Mouse (Mus musculus) testis, adult 10 weeks (tissue): ENCODE measurements around the gene Ppp1r13l. TPM values are rescaled to one million over a fixed set of nuclear protein-coding genes. Genes with fewer than 3 reads are reported as not detected.

Experiments used
- polyA plus RNA-seq: library from polyadenylated mRNA; stranded (reverse); fragments of 350-450 nt; fragmentation: Illumina TruSeq; extraction: RNeasy Lipid Tissue Mini Kit (QIAGEN cat#74804); gene quantifications from one replicate; pipeline ENCODE4 v1.2.3, GENCODE M21; 2014; ENCODE audit warnings: low read depth, low replicate concordance

Gene Ppp1r13l
- 1.0 TPM for polyA plus RNA-seq

GRCm38 (mm10) chr7:19359299-19359891, at the start of gene Ppp1r13l, which contains the start of gene Cd3eap:
TSS of gene Ppp1r13l (plus strand) at chr7:19359749.
TSS of gene Cd3eap (minus strand) at chr7:19359483.

DNA sequence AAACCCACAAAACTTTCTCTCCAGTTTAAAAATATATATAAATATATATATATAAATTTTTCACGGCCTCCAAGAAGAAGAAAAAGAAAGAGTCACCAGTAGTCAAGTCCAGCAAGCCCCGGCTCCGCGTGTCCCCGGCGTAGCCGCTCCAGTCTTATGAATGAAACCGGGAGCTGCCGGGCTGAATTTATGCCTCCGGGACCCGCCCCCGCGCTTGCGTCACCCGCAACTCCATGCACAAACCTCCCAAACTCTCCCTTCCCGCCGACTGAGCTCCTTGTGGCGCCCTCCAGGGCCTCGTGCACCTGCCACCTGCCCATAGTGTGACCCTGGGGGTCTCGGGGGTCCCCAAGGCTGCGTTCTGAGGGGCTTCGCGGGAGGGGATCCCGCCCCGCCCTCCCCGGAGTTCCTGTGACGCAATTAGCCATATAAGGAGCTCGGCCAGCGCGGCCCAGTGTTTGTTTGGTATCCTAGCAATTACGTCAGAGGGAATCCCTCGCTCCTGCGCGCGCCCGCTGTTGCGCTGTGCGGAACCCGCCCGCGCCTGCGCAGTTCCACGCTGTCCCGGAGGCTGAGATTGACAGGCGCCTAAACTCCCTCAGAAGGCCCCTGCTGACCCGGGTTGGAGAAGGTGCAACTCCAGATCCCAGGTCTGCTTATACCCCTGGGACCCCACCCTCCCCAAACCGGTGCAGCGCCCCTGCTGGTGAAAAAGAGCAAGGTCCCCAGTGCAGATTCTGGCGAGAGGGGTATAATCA, 49.5 kb upstream of the Ppp1r13l start, which contains the start of gene Fosb:
TSS of gene Fosb (minus strand) at position 168 of the 758 bp plus-strand sequence.

GRCm38 (mm10) chr7:19344237-19344847, 15.2 kb upstream of the Ppp1r13l start, which contains the start of gene Ercc1:
TSS of gene Ercc1 (plus strand) at chr7:19344778.

DNA sequence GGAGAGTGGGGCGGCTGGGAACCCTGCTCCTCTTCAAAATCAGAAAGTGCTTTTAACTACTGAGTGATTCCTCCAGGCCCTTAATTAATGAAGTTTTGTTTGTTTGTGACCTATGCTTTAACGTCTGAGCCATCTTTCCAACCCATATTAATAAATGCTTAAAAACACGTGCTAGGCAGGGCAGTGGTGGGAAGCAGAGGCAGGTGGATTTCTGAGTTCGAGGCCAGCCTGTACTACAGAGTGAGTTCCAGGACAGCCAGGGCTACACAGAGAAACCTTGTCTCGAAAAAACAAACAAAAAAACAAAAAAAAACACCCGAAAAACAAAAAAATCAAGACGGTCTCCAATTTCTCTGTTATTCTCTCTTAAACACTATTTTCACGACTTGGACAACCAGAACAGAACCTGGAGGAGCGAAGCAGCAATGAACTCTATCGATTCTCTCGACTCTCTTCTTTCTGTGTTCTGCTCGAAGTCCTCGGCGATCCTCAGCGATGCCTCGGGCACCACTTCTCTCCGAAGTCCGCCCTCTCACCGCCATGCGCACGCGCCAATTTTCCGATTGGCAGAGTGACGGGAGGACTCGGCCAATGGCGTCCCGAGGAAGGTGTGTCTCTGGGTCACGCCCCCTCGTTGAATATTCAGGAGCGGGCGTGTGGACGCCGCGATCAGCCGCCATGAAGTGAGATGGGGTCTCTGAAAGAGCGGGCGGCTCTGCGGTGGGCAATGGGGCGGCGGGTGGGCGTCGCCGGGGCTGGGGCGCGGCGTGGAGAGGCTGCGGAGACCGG, 22.0 kb downstream of the Ppp1r13l start, which contains the start of gene Ercc2:
TSS of gene Ercc2 (plus strand) at position 634 of the 789 bp plus-strand sequence.

DNA sequence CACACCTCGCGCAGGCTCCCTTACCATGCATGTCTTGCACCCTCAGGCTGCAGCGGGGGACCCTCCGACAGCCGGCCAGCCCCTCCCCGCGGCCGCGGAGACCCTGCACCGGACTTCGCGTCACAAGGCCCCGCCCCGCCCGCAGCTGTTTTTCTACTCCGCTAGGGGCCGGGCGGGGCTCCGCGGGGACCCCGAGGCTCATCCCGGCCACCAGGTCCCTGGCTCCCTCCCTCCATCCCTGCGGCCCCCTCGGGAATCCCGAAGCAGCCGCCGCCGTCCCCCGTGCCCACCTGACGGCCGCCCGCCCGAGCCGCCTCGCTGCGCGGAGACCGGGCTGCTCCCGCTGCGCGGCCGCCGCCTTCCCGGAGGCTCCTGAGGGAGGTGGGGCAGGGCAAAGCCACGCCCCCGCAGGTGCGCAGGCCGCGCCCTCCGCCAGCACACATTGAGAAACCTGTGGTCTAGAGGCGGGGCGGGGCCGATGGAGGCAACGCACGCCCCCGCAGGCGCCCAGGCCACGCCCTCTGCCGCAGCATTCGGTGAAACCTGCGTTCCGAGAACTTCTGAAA, 44.3 kb downstream of the Ppp1r13l start, which contains the start of gene Klc3:
TSS of gene Klc3 (minus strand) at position 374 of the 566 bp plus-strand sequence.

DNA sequence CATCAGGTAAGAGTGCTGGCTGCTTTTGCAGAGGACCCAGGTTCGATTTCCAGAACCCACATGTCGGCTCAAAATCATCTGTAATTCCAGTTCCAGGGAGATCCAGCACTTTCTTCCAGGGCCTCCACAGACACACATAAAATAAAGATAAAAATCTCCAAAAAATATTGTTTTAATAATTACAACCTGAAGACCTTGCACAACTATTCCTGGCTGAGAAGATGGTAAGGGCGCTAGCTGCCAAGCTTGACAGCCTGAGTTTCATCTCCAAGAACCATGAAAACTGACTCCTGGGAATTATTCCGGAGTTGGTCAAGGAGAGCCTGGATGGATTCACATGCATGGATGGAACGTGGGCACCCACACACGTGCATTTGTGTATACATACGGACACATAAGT, 44.9 kb downstream of the Ppp1r13l start, which contains the start of gene Ckm:
TSS of gene Ckm (plus strand) at position 301 of the 400 bp plus-strand sequence.

Other genes starting within 250 kb of the Ppp1r13l start
- 5.8 TPM for gene Gm4969, start 241.4 kb upstream of the Ppp1r13l start, polyA plus RNA-seq
- 0.88 TPM for gene Fbxo46, start 239.9 kb upstream of the Ppp1r13l start, polyA plus RNA-seq
- 3.1 TPM for gene Qpctl, start 210.5 kb upstream of the Ppp1r13l start, polyA plus RNA-seq
- gene Snrpd2, start 210.0 kb upstream of the Ppp1r13l start, polyA plus RNA-seq: 5.1 TPM
- 3.4 TPM for gene Gipr, start 193.6 kb upstream of the Ppp1r13l start, polyA plus RNA-seq
- gene Eml2, start 183.3 kb upstream of the Ppp1r13l start, polyA plus RNA-seq: 0.31 TPM
- 2.3 TPM for gene Gpr4, start 147.2 kb upstream of the Ppp1r13l start, polyA plus RNA-seq
- 3.4 TPM for gene Opa3, start 131.4 kb upstream of the Ppp1r13l start, polyA plus RNA-seq
- 50.9 TPM for gene Vasp, start 87.9 kb upstream of the Ppp1r13l start, polyA plus RNA-seq
- not detected for gene Ppm1n, start 79.7 kb upstream of the Ppp1r13l start, polyA plus RNA-seq
- 0.62 TPM for gene Rtn2, start 77.1 kb upstream of the Ppp1r13l start, polyA plus RNA-seq
- gene Fosb, start 49.7 kb upstream of the Ppp1r13l start, polyA plus RNA-seq: 0.28 TPM
- 0.92 TPM for gene Ercc1, start 15.0 kb upstream of the Ppp1r13l start, polyA plus RNA-seq
- gene Cd3eap, start 266 bp upstream of the Ppp1r13l start, polyA plus RNA-seq: 0.87 TPM
- gene Ercc2, start 22.3 kb downstream of the Ppp1r13l start, polyA plus RNA-seq: 0.67 TPM
- not detected for gene Klc3, start 44.4 kb downstream of the Ppp1r13l start, polyA plus RNA-seq
- gene Ckm, start 45.0 kb downstream of the Ppp1r13l start, polyA plus RNA-seq: not detected
- gene Mark4, start 99.1 kb downstream of the Ppp1r13l start, polyA plus RNA-seq: 1.4 TPM
- gene Exoc3l2, start 103.6 kb downstream of the Ppp1r13l start, polyA plus RNA-seq: 2.0 TPM
- 2.0 TPM for gene Bloc1s3, start 148.6 kb downstream of the Ppp1r13l start, polyA plus RNA-seq
- not detected for gene Trappc6a, start 148.6 kb downstream of the Ppp1r13l start, polyA plus RNA-seq
- not detected for gene Nkpd1, start 158.1 kb downstream of the Ppp1r13l start, polyA plus RNA-seq
- 0.43 TPM for gene Ppp1r37, start 203.3 kb downstream of the Ppp1r13l start, polyA plus RNA-seq
- not detected for gene Zfp296, start 217.5 kb downstream of the Ppp1r13l start, polyA plus RNA-seq
- 12.5 TPM for gene Gemin7, start 217.8 kb downstream of the Ppp1r13l start, polyA plus RNA-seq
- gene Clasrp, start 244.7 kb downstream of the Ppp1r13l start, polyA plus RNA-seq: 3.3 TPM